Mouse (Mus musculus): ENCODE results near the gene Zfp119b.

- TF ChIP-seq CTCF (IDR thresholded peaks at IDR 0.05; ENCODE audit: low read depth) (no peak), EP300 (IDR thresholded peaks at IDR 0.05; ENCODE audit: low read depth) (no peak)
These were observed 45.6 kb downstream of the Zfp119b start for GRCm38 (mm10) chr17:55903687-55904086.
